Mouse (Mus musculus): ENCODE data around the gene Crocc2. TPM values are rescaled to one million over a fixed set of nuclear protein-coding genes. Genes with fewer than 3 reads are reported as not detected.
"Not testable (repeated sequence)": the region's sequence is repeated elsewhere in the genome, so short reads cannot be mapped to it uniquely, and the experiment has no call there.

Gene Crocc2
- polyA plus RNA-seq, 1 experiment: 0.01 TPM

DNA sequence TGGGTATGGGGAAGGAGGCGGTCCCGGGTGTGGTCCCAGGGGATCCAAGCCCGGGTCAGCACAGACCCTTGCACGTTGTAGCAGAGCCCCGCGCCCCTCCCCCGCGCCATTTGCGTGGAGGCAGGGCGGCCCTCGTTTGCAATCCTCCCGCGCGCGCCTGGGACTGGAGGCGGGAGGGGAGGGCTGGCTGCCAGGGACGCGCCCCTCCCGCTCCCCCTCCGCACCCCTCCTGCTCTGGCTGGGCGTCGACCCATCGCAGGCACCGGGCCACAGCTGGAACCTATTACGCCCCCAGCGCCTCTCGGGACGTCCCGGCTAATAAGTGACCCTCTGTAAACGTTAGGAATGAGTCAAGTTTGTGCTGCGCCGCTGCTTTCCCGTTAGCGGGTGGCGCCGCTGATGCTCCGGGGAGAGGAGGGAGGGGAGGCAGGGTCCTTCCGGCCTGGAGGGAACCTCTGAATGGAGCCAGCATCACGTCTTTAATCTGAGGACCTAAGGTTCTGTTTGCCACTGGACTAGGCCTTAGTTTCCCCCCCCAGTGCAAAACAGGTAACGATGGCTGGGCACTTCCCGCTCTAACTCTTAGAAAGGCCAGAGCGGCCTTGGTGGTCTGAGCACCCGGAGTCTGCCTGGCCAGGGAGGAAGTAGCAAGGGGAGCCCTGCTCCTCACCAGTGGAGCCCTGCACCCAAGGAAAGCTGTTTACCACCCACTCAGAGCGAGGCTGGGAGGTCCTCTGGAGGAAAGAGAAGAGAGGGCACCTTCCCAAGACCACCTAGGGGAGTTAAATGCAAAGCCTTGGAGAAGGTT is 8.2 kb downstream of the Crocc2 start:
- H3ac ChIP-seq (ENCODE audit: control insufficient read depth, insufficient read length, low read depth): peak overlapping the region; percentile 26
- no peaks in the 10 kb centered on the region for H3K36me3 ChIP-seq (ENCODE audit: control insufficient read depth, insufficient read depth)
- H3K79me3 ChIP-seq (ENCODE audit: low read depth): no peaks in the 10 kb centered on the region
- no peaks in the 10 kb centered on the region for H3K27me3 ChIP-seq (ENCODE audit: control insufficient read depth, insufficient read depth, insufficient read length)
- TF ChIP-seq FOSL1 (IDR thresholded peaks at IDR 0.05; ENCODE audit: insufficient read depth, low read length, poor library complexity, severe bottlenecking): no peak
- TF ChIP-seq MYOD1 (IDR thresholded peaks at IDR 0.05; ENCODE audit: control insufficient read depth, insufficient read length, low read depth): no peak
- TF ChIP-seq CTCF (IDR thresholded peaks at IDR 0.05; ENCODE audit: control insufficient read depth, insufficient read depth, insufficient read length): no peak
- no peak for TF ChIP-seq USF1 (IDR thresholded peaks at IDR 0.05; ENCODE audit: low read depth)
- no peak for TF ChIP-seq MAX (IDR thresholded peaks at IDR 0.05)
- TF ChIP-seq MYOG (IDR thresholded peaks at IDR 0.05; ENCODE audit: control insufficient read depth, extremely low read depth, insufficient read length): no peak
- H3K4me3 ChIP-seq (ENCODE audit: insufficient read depth, poor library complexity, severe bottlenecking): no peak overlapping the region
- H3K79me2 ChIP-seq (ENCODE audit: control insufficient read depth, insufficient read depth): no peaks in the 10 kb centered on the region

DNA sequence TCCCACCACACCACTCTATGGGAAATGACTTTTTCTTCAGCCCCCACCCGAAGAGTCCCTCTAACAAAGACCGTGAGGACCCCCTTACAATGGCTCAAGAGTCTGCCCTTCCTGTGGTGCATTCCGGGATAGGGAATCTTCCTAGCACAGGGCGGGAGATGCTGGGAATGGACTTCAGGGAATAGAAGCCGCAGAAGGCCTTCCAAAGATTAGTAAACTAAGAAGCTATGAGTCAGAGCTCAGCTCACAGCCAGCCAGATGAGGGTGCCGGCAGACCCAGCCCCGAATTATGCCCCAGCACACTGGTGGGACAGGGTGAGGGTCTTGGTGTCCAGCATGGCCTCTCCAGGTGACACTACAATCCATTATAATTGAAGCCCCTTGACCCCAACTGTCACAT is 13.8 kb downstream of the Crocc2 start:
- no peaks in the 10 kb centered on the region for H3K79me2 ChIP-seq (ENCODE audit: control insufficient read depth, insufficient read depth)
- no peaks in the 10 kb centered on the region for H3K36me3 ChIP-seq (ENCODE audit: control insufficient read depth, insufficient read depth)
- H3K79me3 ChIP-seq (ENCODE audit: low read depth): no peaks in the 10 kb centered on the region
- no peak overlapping the region for H3ac ChIP-seq (ENCODE audit: control insufficient read depth, insufficient read length, low read depth)
- H3K27me3 ChIP-seq (ENCODE audit: control insufficient read depth, insufficient read depth, insufficient read length): no peaks in the 10 kb centered on the region
- TF ChIP-seq MYOG (IDR thresholded peaks at IDR 0.05; ENCODE audit: control insufficient read depth, extremely low read depth, insufficient read length) (no peak), CTCF (IDR thresholded peaks at IDR 0.05; ENCODE audit: control insufficient read depth, insufficient read depth, insufficient read length) (no peak)
- H3K4me3 ChIP-seq (ENCODE audit: insufficient read depth, poor library complexity, severe bottlenecking): no peak overlapping the region

DNA sequence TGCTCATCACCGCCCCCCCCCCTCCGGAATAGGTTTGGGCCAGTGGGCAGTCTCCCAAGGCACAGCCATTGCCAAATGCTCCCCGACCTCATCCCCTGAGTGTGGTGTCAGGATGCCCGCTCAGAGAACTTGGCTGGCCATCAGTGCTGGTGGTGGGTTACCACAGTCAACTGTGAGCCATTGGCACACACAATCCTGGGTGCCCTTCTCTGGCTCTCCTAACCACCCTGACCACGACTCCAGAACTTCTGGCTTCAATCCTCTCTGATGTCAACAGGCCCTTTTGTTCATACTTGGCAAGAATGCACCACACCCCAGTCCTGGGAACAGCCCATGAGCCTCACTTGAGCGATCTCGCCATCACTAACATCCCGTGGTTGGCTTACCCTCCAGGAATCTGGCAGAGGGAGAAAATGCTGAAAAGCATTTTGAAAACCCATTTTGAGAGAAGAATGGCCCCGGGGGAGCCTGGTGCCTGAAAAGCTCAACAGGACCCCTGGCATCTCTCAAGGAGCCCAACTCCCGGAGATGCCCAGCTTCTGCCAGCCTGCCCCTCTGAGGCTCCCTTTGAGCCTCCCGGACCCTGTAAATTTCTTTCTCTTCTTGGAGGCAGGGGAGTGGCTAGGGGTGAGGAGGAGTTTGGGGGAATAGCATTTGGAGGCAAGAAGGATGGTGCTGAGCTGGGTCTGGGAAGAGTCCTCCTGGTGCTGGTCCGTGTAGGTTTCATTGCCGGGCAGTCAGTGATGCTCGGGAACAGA is 15.7 kb downstream of the Crocc2 start:
- TF ChIP-seq MAX (IDR thresholded peaks at IDR 0.05) (peak; percentile 17), USF1 (IDR thresholded peaks at IDR 0.05; ENCODE audit: low read depth) (no peak)
- Histone ChIP-seq H3K36me3 (ENCODE audit: control insufficient read depth, insufficient read depth) (no peaks in the 10 kb centered on the region), H3ac (ENCODE audit: control insufficient read depth, insufficient read length, low read depth) (no peak overlapping the region), H3K4me3 (ENCODE audit: insufficient read depth, poor library complexity, severe bottlenecking) (no peak overlapping the region), H3K79me3 (ENCODE audit: low read depth) (no peaks in the 10 kb centered on the region), H3K27me3 (ENCODE audit: control insufficient read depth, insufficient read depth, insufficient read length) (peaks cover 8% of the 10 kb centered on the region), H3K79me2 (ENCODE audit: control insufficient read depth, insufficient read depth) (no peaks in the 10 kb centered on the region)

DNA sequence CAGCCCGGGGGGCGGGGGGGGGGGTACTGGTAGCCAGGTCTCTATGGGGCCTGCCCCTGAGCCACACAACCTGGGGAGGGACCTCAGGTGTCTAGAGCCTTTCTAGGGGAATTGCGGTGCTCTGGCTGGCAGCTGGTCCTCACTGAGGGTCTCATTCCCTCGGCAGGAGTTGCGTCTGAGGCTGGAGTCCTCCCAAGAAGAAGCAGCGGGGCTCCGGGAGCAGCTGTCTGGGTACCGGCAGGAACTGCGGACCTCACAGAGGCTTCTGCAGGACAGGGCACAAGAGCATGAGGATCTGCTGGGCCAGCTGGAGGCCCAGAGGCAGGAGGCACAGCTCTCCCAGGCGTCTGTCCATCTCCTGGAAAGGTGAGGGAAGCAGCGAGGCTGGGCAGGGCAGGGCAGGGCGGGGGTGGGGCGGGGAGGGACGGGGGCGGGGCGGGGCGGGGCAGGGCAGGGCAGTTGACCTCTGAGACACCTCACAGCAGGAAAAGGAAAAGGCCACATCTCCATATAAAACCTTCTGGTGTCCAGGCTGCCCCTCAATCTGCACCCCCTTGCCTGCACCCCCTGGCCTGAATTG is 22.3 kb downstream of the Crocc2 start:
- Histone ChIP-seq H3K4me3 (ENCODE audit: insufficient read depth, poor library complexity, severe bottlenecking) (no peak overlapping the region), H3K79me2 (ENCODE audit: control insufficient read depth, insufficient read depth) (no peaks in the 10 kb centered on the region), H3K27me3 (ENCODE audit: control insufficient read depth, insufficient read depth, insufficient read length) (peaks cover 32% of the 10 kb centered on the region), H3K36me3 (ENCODE audit: control insufficient read depth, insufficient read depth) (no peaks in the 10 kb centered on the region), H3K79me3 (ENCODE audit: low read depth) (no peaks in the 10 kb centered on the region), H3ac (ENCODE audit: control insufficient read depth, insufficient read length, low read depth) (no peak overlapping the region)
- TF ChIP-seq FOSL1 (IDR thresholded peaks at IDR 0.05; ENCODE audit: insufficient read depth, low read length, poor library complexity, severe bottlenecking) (no peak), MYOD1 (IDR thresholded peaks at IDR 0.05; ENCODE audit: control insufficient read depth, insufficient read length, low read depth) (no peak), MYOG (IDR thresholded peaks at IDR 0.05; ENCODE audit: control insufficient read depth, extremely low read depth, insufficient read length) (no peak)

DNA sequence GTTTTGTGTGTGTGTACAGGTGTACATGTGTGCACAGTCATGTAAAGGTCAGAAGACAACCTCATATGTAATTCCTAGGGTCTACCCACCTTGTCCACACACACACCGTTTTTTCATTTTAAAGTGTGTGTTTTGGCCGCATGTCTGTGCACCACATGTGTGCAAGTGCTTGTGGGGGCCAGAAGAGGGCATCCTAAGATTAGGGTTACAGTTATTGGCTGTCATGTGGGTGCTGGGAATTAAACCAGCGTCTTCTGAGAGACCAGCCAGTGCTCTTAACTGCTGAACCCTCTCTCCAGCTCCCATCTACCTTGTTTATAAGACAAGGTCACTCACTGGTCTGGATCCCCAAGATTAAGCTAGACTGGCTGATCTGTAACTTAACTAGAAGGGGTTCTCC is 26.4 kb downstream of the Crocc2 start:
- H3K36me3 ChIP-seq (ENCODE audit: control insufficient read depth, insufficient read depth): no peaks in the 10 kb centered on the region
- no peak overlapping the region for H3ac ChIP-seq (ENCODE audit: control insufficient read depth, insufficient read length, low read depth)
- peaks cover 34% of the 10 kb centered on the region for H3K27me3 ChIP-seq (ENCODE audit: control insufficient read depth, insufficient read depth, insufficient read length)
- H3K79me3 ChIP-seq (ENCODE audit: low read depth): no peaks in the 10 kb centered on the region
- no peak overlapping the region for H3K4me3 ChIP-seq (ENCODE audit: insufficient read depth, poor library complexity, severe bottlenecking)
- TF ChIP-seq USF1 (IDR thresholded peaks at IDR 0.05; ENCODE audit: low read depth) (no peak), FOSL1 (IDR thresholded peaks at IDR 0.05; ENCODE audit: insufficient read depth, low read length, poor library complexity, severe bottlenecking) (no peak), CEBPB (IDR thresholded peaks at IDR 0.05; ENCODE audit: low read depth) (no peak), MYOG (IDR thresholded peaks at IDR 0.05; ENCODE audit: control insufficient read depth, extremely low read depth, insufficient read length) (no peak), CTCF (IDR thresholded peaks at IDR 0.05; ENCODE audit: control insufficient read depth, insufficient read depth, insufficient read length) (no peak), MYOD1 (IDR thresholded peaks at IDR 0.05; ENCODE audit: control insufficient read depth, insufficient read length, low read depth) (no peak), MAX (IDR thresholded peaks at IDR 0.05) (no peak)
- no peaks in the 10 kb centered on the region for H3K79me2 ChIP-seq (ENCODE audit: control insufficient read depth, insufficient read depth)

DNA sequence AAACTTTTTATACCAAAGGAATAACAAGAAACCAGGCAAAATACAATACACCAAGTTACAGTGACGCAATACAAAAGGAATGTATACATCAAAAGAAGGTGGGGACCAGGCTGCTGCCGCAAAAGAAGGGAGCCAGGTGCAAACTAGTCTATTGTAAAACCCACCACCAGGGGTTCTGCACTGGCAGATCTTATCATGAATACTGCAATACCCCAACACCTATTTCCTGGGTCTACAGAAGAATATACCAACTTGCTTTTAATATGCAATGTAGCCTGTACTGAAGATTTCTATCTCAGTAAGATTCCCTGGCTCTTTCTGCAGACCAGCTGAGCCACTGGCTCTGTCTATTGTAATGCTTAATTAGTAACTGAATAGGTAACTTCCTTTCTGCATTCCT is 28.9 kb downstream of the Crocc2 start:
- not testable (repeated sequence) for H3K36me3 ChIP-seq (ENCODE audit: control insufficient read depth, insufficient read depth); H3K4me3 ChIP-seq (ENCODE audit: insufficient read depth, poor library complexity, severe bottlenecking); H3K79me3 ChIP-seq (ENCODE audit: low read depth); H3K79me2 ChIP-seq (ENCODE audit: control insufficient read depth, insufficient read depth); H3ac ChIP-seq (ENCODE audit: control insufficient read depth, insufficient read length, low read depth)
- H3K27me3 ChIP-seq (ENCODE audit: control insufficient read depth, insufficient read depth, insufficient read length): peaks cover 29% of the 10 kb centered on the region

Measured in C2C12 (cell line).